Mouse (Mus musculus) layer of hippocampus, postnatal 10 days (tissue): Measurements from ENCODE around the gene Mrps18a. TPM values are rescaled to one million over a fixed set of nuclear protein-coding genes. Genes with fewer than 3 reads are reported as not detected.

ENCODE experiments used
- DNase-seq, 2 experiments: peaks; one replicate each; pipeline ENCODE4 v3.0.0; 2021; ENCODE audit warnings: low spot score in 2 of 2
- total RNA-seq, 2 experiments: library from RNA; stranded (reverse); gene quantifications; 2 replicates each; pipeline ENCODE4 v1.2.3; 2021

The Mrps18a gene
- total RNA-seq, 2 experiments from 2014 or later: 80.8 to 82.4 TPM

DNA sequence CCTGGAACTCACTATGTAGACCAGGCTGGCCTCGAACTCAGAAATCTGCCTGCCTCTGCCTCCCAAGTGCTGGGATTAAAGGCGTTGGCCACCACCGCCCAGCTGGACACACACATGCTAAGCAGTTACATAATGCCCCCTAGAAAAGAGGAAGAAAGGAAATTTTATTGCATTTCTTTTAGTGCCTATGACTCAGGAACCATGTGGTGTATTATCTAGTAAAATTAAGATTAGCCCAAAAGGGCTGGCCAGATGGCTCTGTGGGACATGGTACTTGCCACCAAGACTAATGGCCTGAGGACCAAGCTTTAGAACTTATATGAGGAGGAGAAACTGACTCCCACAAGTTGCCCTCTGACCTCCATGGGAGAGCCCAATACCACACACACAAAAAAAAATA is 29.1 kb downstream of the Mrps18a start:
- no peak for DNase-seq

DNA sequence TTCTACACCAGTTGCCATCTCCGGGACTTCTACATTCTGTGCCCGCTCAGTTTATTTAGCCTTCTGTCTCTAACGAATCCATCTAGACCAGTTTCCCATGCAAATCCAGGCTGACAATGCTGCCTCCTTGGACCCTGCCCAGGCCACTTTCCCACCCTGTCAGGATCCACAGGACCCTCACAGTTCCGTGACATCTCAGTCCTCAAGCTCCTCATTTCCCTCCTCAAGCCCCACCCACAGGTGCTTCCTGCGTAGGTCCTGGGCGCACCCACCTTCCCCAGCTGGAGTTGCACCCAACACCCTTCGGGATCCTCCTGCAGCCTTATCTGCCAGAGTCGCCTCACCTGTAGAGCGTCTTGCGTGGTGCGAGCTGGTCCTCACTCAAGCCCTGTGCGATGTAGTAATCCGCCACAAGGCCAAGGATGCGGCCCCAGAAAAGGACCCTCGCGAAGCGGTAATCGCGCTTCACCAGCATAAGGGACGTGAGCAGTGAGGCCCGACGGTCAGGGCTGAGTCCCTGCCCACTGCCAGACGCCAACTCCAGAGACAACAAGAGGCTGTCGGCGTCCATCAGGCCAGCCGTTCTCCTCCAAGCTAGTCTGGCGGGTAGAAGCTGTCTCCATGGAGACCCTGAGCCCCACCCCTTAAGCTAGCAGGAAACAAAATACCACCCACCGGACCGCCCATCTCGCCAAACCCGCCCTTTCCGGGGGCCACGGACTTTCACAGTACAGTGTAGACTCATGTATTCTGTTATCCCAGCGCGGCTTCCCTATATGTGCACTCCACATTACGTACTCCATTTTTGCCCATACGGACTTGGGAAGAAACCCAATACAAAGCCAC is 33.0 kb downstream of the Mrps18a start, which contains the start of gene Rsph9:
Rsph9 (minus strand) TSS at position 639 of the 846 bp plus-strand sequence.
- DNase-seq: peak; percentile 79 to 83

DNA sequence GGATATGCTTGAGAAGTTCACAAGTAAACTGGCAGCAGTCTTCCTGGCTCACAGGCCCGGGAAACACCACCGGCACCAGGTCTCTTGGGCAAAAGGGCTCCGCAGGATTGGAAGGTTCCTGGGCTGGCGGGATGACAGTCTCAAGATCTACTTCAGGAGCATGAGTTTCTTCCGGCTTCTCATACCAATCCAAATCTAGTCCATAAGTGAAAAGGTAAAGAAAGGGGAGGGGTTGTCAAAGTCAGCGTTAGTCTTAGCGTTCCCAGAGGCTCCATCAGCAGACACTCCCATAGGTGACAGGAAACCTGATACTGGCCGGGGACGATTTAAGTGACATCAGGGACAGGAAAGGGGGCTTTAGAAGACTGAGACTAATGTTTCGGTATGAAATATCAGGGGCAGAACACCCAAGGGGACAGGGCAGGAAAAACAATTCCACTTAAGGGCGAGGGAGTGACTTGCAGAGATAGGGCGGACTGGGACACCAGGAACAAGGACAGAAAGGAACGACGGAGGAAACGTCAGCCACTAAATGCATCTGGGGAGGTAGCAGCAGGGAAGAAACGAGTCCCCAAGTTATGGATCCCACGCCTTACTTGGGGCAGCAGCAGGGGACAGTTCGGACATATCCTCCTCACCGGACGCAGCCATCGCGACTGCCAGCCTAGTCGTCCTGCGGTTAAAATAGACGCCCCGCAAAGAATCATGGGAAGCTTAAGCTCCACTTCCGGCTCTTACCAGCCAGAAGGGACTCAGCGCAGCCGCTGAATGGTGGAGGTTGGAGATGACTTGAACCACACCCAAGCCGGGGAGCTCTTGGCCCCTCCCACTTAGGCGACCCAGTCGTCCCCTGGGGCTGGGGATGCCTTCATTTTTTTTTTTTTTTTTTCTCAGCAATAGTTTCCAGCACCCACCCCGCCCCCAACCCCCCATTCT is 42.3 kb downstream of the Mrps18a start, which contains the start of gene Mad2l1bp:
Mad2l1bp (minus strand) TSS at position 707 of the 936 bp plus-strand sequence.
- peak; percentile 74 to 81 for DNase-seq

DNA sequence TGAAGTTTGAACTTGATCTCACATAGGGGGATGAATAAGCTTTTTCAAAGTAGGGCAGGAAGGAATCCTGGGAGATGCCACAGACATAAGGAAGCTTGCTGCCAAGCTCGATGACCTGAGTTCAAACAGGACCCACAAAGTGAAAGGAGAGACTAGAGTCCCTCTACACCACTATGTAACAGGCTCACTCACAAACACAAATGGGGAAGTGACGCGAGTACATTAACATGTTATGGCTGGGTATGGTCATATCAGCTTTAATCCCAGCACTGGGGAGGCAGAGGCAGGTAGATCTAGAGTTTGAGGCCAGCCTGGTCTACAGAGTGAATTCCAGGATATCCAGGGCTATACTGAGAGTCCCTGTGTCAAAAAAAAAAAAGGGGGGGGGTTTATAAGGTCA is 43.5 kb downstream of the Mrps18a start:
- no peak for DNase-seq

DNA sequence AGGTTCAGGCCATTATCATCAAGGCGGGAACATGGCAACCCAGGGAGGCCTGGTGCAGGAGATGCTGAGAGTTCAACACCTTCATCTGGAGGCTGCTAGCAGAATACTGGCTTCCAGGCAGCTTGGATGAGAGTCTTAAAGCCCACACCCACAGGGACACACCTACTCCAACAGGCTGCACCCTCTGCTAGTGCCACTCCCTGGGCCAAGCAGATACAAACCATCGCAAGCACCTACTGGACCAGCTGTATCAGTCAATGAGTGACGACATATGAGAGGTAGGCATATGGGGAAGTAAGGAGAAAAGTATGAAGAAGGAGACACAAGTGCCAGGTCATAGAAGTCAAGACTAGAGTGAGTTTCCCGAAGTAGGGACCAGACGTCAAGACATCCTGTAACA is 45.9 kb downstream of the Mrps18a start:
- DNase-seq: no peak

DNA sequence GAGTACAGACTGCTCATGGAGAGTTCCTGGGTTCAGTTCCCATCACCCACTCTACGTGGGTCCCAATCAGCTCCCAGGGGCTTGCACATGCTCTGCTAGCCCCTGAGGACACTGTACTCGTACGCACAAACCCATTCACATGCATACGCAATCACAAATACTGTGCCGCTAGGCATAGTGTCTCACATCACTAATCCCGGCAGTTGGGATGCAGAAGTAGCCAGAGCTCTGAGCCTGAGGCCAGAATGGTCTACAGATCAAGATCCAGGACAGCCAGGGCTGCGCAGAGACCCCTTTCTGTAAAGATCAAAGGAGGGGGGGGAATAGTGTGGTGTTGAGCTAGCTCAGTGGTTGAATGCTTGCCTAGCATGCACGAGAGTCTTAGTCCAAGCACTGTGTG is 46.3 kb downstream of the Mrps18a start:
- no peak for DNase-seq

DNA sequence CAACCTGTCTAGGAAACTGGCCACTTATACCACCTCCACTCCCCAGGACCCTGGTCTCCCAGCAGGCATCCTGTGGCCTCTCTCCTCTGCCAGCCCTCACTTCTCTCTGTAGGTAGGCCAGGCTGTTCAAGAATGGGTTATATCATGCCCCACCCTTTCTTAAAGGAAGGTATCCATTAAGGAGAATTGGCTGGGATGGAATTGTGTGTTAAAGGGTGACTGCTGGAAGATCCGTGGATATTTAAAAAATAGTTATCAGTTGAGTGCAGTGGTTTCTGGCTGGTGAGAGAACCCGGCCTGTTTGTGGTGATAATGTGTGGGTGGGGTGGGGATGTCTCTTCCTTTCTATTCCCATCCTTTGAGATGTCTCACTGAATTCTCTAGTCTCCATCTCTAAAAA is 48.5 kb downstream of the Mrps18a start:
- DNase-seq: no peak

DNA sequence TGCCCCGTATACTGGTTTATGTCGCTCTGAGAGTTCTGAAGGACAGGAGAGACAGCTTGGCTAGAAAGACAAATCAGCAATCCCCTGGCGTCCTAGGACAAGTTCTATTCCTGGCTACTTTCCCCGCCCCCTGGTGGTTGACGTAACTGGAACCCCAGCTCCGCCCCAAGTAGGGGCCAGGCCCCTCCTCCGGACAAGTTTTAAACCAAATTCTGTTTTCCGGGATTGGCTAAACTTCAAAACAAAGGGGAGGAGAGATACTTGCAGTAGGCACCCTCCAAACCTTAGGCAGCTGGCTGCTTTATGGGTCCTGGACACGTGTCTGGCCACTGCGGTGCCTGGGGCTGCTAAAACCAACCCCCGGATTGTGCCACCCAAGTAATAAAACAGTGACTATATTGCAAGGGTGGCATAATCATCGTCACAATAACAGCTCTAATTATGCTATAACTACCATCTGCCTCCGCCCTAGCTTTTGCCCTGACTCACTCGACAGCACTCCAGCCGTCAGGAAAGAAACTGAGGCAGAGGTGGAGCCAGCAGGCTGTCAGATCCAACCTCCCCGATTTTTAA is 49.4 kb downstream of the Mrps18a start:
- peak; percentile 81 to 86 for DNase-seq

DNA sequence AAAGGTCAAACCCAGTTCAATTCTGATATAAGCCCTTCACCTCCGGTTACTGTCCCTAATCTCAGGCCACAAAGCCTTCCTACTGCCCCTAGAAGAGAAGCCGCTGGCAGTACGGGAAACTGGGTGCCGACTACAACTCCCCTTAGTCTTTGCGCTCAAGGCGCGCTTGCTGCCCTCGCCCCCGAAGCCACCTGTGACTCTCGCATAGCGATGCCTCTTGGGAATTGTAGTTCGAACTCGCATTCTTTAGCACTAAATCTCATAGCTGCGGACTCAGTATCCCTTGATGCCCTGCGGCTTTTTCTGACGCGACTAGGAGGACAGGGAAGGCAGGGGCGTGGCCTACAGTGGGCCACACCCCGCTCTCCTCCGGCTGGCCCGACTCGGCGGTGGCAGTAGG is 49.9 kb downstream of the Mrps18a start, which contains the start of gene Gtpbp2:
Gtpbp2 (plus strand) TSS at position 347 of the 400 bp plus-strand sequence.
- DNase-seq: peak; percentile 92

DNA sequence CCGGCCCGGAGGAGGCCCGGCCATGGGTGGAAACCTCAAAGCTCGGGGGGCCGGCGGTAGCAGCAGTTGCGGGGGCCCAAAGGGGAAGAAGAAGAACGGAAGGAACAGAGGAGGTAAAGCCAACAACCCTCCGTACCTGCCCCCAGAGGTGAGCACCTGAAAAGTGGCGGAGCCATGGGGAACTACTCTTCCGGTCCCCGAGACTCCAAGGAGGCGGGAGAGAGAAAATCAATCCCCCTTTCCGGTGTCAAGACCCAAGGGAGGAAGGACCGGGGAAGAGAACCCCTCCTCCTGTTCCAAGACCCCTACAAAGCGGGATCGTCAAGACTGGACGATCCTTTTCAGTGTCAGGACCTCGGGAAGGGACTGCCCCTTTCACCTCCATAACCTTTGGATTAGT is 50.4 kb downstream of the Mrps18a start:
- no peak for DNase-seq

DNA sequence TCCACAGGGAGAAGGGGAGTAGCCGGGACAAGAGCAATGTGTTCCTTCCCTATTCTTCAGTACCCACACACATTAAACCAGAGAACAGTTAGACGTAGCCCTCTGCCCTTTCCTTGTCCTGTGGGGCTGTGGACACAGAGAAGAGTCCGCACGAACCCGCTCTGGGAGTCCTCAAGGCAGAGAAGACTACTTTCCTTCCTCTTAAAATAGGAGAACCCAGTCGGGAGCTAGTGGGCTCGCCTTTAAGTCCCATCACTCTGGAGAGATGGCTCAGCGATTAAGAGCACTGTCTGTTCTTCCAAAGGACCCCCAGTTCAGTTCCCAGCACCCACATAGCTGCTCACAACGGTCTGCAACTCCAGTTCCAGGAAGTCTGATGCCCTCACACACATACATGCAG is 50.9 kb downstream of the Mrps18a start:
- DNase-seq: no peak

DNA sequence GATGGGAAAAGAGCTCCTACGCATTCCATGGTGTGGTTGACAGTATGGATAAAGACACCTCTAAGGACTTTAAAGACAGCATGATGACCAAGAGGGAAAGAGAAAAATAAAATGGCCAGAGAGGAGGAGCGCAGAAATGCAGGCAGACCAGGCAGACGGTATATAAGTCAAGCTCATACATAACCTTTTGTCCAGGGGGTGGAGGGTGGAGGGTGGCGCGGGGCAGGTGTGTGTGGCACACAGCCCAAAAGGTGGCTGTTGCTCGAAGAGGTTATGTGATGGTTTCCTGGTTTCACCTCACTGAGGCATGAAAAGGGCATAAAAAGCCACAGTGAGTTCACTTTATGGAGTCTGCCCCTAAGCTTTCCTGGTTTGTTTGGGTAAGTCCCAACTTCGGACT is 51.8 kb downstream of the Mrps18a start:
- DNase-seq: no peak

DNA sequence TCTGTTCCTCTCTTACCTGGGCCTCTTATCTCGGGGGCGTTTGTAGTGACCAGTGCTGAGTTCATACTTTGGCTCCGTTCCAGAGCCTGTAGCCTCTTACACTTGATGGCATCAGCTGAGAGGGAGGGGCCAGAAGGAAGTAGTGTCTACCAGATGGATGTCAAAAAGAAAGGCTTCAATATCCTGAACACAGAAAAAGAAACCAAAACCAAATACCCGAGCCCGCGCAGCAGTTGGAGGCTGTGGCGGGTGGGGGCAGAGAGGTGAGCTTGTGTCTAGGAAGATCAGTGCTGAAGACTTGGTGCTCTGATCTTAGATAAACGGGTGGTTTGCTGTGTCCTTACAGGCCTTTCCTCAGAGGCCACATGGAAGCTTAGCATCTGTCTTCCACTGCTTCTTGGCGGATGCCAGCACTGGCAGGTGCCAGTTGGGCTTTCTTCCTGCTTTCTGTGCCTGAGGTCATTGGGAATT is 52.2 kb downstream of the Mrps18a start:
- no peak for DNase-seq

DNA sequence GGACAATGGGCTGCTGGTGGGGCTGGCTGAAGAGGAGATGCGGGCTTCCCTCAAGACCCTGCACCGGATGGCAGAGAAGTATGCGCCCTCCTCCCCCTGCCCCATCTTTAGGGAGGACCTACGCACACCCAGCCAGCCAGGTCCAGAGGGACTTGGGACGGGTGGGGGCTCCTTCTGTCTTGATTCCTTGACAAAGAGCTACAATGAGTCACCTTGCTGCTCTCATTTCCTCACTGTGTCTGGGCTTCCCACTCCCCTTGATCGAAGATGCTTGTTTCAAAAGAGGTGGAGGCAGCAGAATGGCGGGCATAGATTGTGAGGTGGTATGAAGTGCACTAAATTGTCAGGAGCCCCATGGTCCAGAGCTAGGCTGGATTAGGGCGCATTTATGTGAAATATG is 53.5 kb downstream of the Mrps18a start:
- no peak for DNase-seq

DNA sequence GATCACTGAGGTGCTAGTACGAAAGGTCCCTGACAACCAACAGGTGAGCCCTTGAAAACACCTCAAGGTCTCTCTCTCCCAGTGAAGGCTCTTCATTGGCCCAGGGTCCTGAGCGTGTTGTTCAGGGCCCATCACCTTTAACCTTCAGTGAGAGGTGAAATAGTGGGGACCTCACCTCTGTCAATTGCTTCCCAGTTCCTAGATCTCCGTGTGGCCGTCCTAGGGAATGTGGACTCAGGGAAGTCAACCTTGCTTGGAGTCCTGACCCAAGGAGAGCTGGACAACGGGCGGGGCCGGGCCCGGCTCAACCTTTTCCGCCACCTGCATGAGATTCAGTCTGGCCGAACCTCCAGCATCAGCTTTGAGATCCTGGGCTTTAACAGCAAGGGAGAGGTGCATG is 54.0 kb downstream of the Mrps18a start:
- DNase-seq: no peak

DNA sequence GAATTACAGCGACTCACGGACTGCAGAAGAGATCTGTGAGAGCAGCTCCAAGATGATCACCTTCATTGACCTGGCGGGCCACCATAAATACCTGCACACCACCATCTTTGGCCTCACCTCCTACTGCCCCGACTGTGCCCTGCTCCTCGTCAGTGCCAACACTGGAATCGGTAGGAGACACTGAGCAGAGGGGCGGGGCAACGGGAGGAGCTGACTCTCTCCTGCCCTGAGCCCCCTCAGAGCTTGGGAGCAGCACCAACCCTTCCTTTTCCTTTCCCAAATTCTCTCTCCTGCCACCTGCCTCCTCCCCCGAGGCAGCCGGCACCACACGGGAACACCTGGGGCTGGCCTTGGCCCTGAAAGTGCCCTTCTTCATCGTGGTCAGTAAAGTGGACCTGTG is 54.7 kb downstream of the Mrps18a start:
- no peak for DNase-seq

DNA sequence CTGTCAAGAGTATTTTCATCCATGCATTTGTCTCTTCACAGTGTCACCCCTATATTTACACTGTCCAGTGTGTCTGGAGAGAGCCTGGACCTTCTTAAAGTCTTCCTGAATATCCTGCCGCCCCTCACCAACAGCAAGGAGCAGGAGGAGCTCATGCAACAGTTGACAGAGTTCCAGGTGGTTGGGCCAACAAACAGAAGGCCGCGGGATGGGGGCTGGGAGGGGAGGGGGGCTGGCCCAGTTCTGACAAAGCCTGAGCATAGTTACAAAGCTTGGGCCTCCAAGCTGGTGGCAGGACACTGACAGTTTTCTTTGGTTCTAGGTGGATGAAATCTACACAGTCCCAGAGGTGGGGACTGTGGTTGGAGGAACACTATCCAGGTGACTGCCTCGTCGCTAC is 55.5 kb downstream of the Mrps18a start:
- DNase-seq: no peak

DNA sequence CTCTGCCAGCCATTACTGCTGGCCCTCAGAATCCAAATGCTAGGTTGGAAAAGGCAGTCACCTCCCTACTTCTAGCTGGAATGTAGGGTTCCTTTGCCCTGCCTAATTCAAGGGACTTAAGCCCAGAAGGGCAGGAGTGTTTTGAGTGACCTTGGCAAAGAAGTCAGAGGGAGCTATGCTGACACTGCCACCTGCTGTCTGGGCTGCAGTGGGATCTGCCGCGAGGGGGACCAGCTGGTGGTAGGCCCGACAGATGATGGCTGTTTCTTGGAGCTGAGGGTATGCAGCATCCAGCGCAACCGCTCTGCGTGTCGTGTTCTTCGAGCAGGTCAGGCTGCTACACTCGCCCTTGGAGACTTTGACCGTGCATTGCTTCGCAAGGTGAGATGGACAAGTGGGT is 56.2 kb downstream of the Mrps18a start:
- peak in 1 of 2 experiments; percentile 52 for DNase-seq

DNA sequence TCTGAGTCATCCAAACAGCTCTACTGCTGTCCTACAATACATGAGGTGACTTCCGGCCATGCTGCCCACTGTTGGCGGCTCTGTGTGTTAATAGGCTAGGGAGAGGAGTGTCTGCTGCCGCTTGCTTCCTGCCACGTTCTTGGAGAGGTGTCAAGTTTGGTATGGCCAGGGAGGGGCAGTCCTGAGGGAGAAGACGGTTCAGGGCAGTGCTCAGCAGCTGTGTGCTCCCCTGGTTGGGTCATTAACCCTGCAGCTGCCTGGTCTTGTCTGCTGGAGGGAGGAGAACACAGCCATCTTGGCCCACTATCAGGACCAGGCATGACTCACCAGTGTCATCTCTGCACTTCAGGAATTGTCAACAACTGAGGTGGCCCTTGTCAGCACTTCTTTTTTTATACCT is 57.5 kb downstream of the Mrps18a start:
- no peak for DNase-seq

DNA sequence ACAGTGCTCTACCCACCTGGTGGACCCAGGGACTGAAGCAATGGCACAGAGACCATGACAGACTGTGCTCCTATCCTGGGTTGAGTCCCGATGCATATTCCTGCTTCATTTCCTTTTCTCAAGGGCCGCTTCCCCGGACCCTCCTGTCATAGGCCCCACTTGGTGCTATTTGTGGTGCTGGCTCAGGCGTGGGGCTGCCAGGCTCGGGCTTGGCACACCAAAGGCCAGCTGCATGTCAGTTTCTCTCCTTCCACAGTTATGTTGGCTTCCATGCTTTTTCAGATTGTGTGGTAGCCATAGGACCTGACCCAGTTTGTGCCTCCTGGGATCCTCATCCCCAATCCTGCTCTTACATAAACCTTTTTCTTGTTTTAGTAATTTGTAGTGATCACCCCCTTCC is 58.0 kb downstream of the Mrps18a start:
- DNase-seq: no peak

DNA sequence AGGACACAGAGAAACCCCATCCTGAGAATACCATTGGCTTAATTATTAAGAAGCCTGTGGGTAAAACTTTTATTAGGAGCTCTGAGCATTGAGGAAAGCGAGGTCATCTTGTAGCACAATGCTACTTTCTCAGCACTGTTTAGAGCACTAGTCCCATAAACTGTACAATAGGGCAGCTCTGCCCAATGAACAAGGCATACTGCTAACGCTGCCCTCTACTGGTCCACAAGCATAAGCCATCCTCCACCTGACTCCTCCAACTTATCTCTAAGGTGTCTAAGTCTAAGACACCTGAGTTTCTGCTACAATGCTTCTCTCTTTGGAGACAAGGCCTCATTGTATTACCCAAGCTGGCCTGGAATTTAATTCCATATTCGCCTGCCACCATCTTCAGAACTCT is 59.8 kb downstream of the Mrps18a start:
- DNase-seq: no peak
